Mouse (Mus musculus): ENCODE measurements around the gene Cbfb. TPM values are rescaled to one million over a fixed set of nuclear protein-coding genes. Genes with fewer than 3 reads are reported as not detected.
A peak's percentile ranks its signal among the peaks of the same experiment; 100 is the strongest.

Gene Cbfb
- total RNA-seq, 2 experiments from 2014 or later = 20.2 to 26.8 TPM

DNA sequence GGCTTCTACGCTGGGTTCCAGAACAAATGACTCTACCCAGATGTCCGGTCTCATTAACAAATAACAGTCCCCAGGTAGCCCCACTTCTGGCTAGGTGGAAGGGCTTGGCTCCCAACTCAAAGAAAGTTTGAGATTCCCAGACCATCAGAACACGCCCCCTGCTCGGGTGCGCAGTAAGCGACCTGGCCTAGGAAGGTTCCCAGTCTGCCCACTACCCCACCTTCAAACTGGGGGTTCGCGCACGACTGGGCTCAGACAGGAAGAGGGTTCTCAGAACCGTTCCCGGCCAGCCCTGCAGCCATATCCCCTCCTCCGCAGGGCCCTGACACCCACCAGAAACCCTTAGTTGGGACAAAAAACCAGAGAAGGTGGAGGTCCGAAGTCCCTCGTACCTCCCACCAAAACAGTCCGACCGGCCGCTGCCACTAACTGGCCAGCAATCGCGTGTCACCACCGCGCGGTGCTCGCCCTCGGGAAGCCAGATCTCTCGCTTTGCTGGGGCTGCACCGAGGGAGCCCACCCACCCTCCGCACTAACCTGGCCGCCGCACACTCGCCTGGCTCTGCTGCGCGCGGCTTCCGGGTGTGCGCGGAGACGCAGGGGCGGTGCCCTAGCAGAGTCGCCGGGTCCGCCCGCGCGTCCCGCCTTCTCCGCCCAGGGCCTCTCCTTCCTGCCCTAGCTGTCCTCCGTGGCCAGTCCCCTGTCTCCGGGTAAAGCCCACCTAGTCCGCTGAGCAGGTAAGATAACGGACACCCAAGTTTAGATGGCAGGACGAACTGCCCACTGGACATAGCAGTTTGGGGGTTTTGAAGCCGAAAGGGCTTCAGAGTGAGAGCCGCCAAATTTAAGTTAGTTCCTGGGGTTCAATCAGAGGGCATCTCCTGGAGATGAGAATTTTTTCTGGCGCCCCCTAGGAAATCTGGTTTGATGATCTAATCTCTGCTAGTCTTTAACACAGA, 93.8 kb downstream of the Cbfb start, which contains the start of the genes Tradd and Fbxl8:
Tradd (minus strand) TSS at position 586 of the 959 bp plus-strand sequence.
Fbxl8 (plus strand) TSS at position 625 of the 959 bp plus-strand sequence.
- intact Hi-C loops (cut with DNase I) = loop anchor here (2.0 to 10.0 kb wide), 2 partner anchors 24 to 610 kb away; partner anchors contain the start of gene 4931428F04Rik
- DNase-seq (ENCODE audit: low spot score) = peak; percentile 67

GRCm38 (mm10) chr8:105265128-105265527, 94.7 kb downstream of the Cbfb start:
- intact Hi-C loops (cut with DNase I) = loop anchor here (2.0 to 10.0 kb wide), 2 partner anchors 24 to 610 kb away; partner anchors contain the start of gene 4931428F04Rik
- no peak for DNase-seq (ENCODE audit: low spot score)

DNA sequence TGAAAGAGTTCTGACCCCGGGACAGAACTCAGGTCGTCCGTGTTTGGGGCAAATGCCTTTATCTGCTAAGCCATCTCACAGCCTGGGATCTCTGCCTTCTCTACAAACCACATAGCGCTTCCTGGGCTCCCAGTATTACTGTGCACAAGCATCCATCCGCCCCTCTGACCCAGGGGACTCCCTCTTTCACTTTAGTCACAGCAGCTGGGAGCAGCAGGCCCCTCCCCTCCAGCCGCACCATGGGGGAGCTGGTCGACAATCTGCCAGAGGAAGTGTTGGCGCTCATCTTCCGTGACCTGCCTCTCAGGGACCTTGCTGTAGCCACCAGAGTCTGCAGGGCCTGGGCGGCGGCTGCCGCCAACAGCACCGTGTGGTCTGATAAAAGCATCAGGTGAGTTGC, 96.3 kb downstream of the Cbfb start:
- DNase-seq (ENCODE audit: low spot score) = no peak

More for the DNA sequence above, 96.3 kb downstream of the Cbfb start:
- intact Hi-C loops (cut with DNase I) = loop anchor here (10.0 kb wide), 1 partner anchor 612 kb away; no protein-coding TSS in a partner anchor

Other genes with a start within 250 kb of the Cbfb start
- 1 to 10 TPM in 1 of 2 experiments, under 1 TPM in 1; 0.92 to 1.6 TPM for gene Ces2e, start 244.4 kb upstream of the Cbfb start, total RNA-seq (2021)
- gene Ces2f, start 223.3 kb upstream of the Cbfb start, total RNA-seq (2021) = not detected
- 1 to 10 TPM; 2.8 to 3.7 TPM for gene Ces2g, start 209.0 kb upstream of the Cbfb start, total RNA-seq (2021)
- not detected for gene Ces2h, start 169.8 kb upstream of the Cbfb start, total RNA-seq (2021)
- not detected for gene Ces3a, start 122.1 kb upstream of the Cbfb start, total RNA-seq (2021)
- under 1 TPM in 1 of 2 experiments, not detected in 1; 0.23 TPM for gene Ces3b, start 86.9 kb upstream of the Cbfb start, total RNA-seq (2021)
- not detected for gene Ces4a, start 38.9 kb upstream of the Cbfb start, total RNA-seq (2021)
- 10 to 100 TPM; 18.5 to 19.5 TPM for gene D230025D16Rik, start 54.5 kb downstream of the Cbfb start, total RNA-seq (2021)
- gene B3gnt9, start 84.5 kb downstream of the Cbfb start, total RNA-seq (2021) = 1 to 10 TPM; 4.1 to 4.9 TPM
- 1 to 10 TPM; 4.4 to 6.9 TPM for gene Tradd, start 93.9 kb downstream of the Cbfb start, total RNA-seq (2021)
- gene Fbxl8, start 94.0 kb downstream of the Cbfb start, total RNA-seq (2021) = 1 to 10 TPM; 2.4 to 2.7 TPM
- gene Hsf4, start 99.1 kb downstream of the Cbfb start, total RNA-seq (2021) = 1 to 10 TPM; 1.5 to 2.2 TPM
- gene Nol3, start 105.5 kb downstream of the Cbfb start, total RNA-seq (2021) = 10 to 100 TPM; 17.2 to 20.1 TPM
- gene 4931428F04Rik, start 119.2 kb downstream of the Cbfb start, total RNA-seq (2021) = 1 to 10 TPM; 1.8 to 2.0 TPM
- 1 to 10 TPM; 4.9 to 7.1 TPM for gene Exoc3l, start 125.4 kb downstream of the Cbfb start, total RNA-seq (2021)
- 10 to 100 TPM; 19.8 to 21.5 TPM for gene E2f4, start 127.0 kb downstream of the Cbfb start, total RNA-seq (2021)
- under 1 TPM; 0.81 to 0.91 TPM for gene Elmo3, start 134.9 kb downstream of the Cbfb start, total RNA-seq (2021)
- 1 to 10 TPM; 1.3 to 1.9 TPM for gene Lrrc29, start 155.6 kb downstream of the Cbfb start, total RNA-seq (2021)
- 10 to 100 TPM; 23.4 to 25.3 TPM for gene Tmem208, start 155.7 kb downstream of the Cbfb start, total RNA-seq (2021)
- gene Fhod1, start 177.3 kb downstream of the Cbfb start, total RNA-seq (2021) = 1 to 10 TPM; 6.1 to 7.2 TPM
- gene Slc9a5, start 178.2 kb downstream of the Cbfb start, total RNA-seq (2021) = under 1 TPM; 0.29 to 0.56 TPM
- not detected for gene Plekhg4, start 202.6 kb downstream of the Cbfb start, total RNA-seq (2021)
- under 1 TPM in 1 of 2 experiments, not detected in 1; 0.44 TPM for gene Kctd19, start 242.8 kb downstream of the Cbfb start, total RNA-seq (2021)
- gene Lrrc36, start 242.9 kb downstream of the Cbfb start, total RNA-seq (2021) = under 1 TPM; 0.42 to 0.73 TPM